Mouse (Mus musculus) kidney, adult 2 months (tissue): ENCODE data around the gene Aimp1.

ENCODE experiments used
- CTCF ChIP-seq: fragments of 200-500 bp; conservative IDR thresholded peaks from 2 replicates; pipeline ENCODE4 v1.5.1; 2011; ENCODE audit warnings: low read depth, mild to moderate bottlenecking, control low read depth, low read length, moderate library complexity, mixed read lengths; ENCODE audit not compliant: insufficient read depth, insufficient read length
- POLR2A ChIP-seq: fragments of 200-500 bp; IDR thresholded peaks from one replicate; pipeline ENCODE4 v1.6.1; 2011; ENCODE audit warnings: low read depth, low read length, control low read depth

DNA sequence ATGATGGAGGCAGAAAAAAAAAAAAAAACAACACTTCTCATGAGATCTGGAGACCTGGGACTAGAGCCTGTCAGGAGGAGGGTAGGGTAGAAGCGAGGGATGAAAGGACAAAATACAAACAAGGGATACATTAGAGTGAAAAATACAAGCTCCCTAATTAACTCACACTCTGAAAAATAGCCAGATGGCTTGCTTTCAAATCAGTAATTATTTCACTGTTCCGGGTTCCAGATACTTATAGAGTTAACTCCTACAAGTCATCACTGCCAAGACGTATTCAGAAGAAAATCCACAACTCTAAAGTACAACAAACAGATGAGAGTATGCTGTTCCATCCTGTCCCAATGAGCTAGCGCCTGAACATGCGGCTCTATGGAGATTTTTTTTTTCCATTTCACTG, 34.0 kb downstream of the Aimp1 start:
- TF ChIP-seq POLR2A (no peak), CTCF (no peak)
